Mouse (Mus musculus): ENCODE results near the gene Cenpe. TPM values are rescaled to one million over a fixed set of nuclear protein-coding genes. Genes with fewer than 3 reads are reported as not detected.
"Not testable (repeated sequence)": the region's sequence is repeated elsewhere in the genome, so short reads cannot be mapped to it uniquely, and the experiment has no call there.

Gene Cenpe
- 0.57 and 1.0 TPM in 2 replicates for polyA plus RNA-seq (2012; rRNA removed)

GRCm38 (mm10) chr3:135211805-135212657 lies at the start of gene Cenpe:
TSS of gene Cenpe (plus strand) at chr3:135212537.
- Histone ChIP-seq H3K4me3 (ENCODE audit: insufficient read depth, low read length) (peak within 1 kb of the TSS; percentile 45), H3K27ac (ENCODE audit: insufficient read depth, low read length) (peak within 1 kb of the TSS; percentile 69; the same call in 1 of the 2 replicates), H3K4me1 (ENCODE audit: control insufficient read depth, insufficient read depth, low read length) (no peaks in the 10 kb centered on the region)
- TF ChIP-seq CTCF (IDR thresholded peaks at IDR 0.05; ENCODE audit: extremely low read depth, insufficient read depth, low read length): no peak
- no peak for TF ChIP-seq POLR2A (IDR thresholded peaks at IDR 0.05; ENCODE audit: extremely low read depth, insufficient read depth, low read length)

GRCm38 (mm10) chr3:135171898-135172446 lies 40.4 kb upstream of the Cenpe start:
- Histone ChIP-seq H3K27ac (ENCODE audit: insufficient read depth, low read length) (no peak overlapping the region), H3K4me3 (ENCODE audit: insufficient read depth, low read length) (no peak overlapping the region), H3K4me1 (ENCODE audit: control insufficient read depth, insufficient read depth, low read length) (no peaks in the 10 kb centered on the region)
- TF ChIP-seq CTCF (IDR thresholded peaks at IDR 0.05; ENCODE audit: extremely low read depth, insufficient read depth, low read length) (no peak), POLR2A (IDR thresholded peaks at IDR 0.05; ENCODE audit: extremely low read depth, insufficient read depth, low read length) (no peak)

- Histone ChIP-seq H3K27ac (ENCODE audit: insufficient read depth, low read length) (no peak overlapping the region), H3K4me1 (ENCODE audit: control insufficient read depth, insufficient read depth, low read length) (no peaks in the 10 kb centered on the region), H3K4me3 (ENCODE audit: insufficient read depth, low read length) (no peak overlapping the region)
- TF ChIP-seq POLR2A (IDR thresholded peaks at IDR 0.05; ENCODE audit: extremely low read depth, insufficient read depth, low read length) (no peak), CTCF (IDR thresholded peaks at IDR 0.05; ENCODE audit: extremely low read depth, insufficient read depth, low read length) (no peak)
Observed at GRCm38 (mm10) chr3:135191861-135192260, 20.5 kb upstream of the Cenpe start.

- not testable (repeated sequence) for H3K4me3 ChIP-seq (ENCODE audit: insufficient read depth, low read length); H3K27ac ChIP-seq (ENCODE audit: insufficient read depth, low read length)
Observed at GRCm38 (mm10) chr3:135198051-135198450, 14.3 kb upstream of the Cenpe start.

GRCm38 (mm10) chr3:135200409-135201303 lies 11.7 kb upstream of the Cenpe start:
- TF ChIP-seq POLR2A (IDR thresholded peaks at IDR 0.05; ENCODE audit: extremely low read depth, insufficient read depth, low read length): no peak
- no peak for TF ChIP-seq CTCF (IDR thresholded peaks at IDR 0.05; ENCODE audit: extremely low read depth, insufficient read depth, low read length)
- Histone ChIP-seq H3K27ac (ENCODE audit: insufficient read depth, low read length) (no peak overlapping the region), H3K4me1 (ENCODE audit: control insufficient read depth, insufficient read depth, low read length) (no peaks in the 10 kb centered on the region), H3K4me3 (ENCODE audit: insufficient read depth, low read length) (no peak overlapping the region)

More at GRCm38 (mm10) chr3:135198051-135198450, 14.3 kb upstream of the Cenpe start:
- H3K4me1 ChIP-seq (ENCODE audit: control insufficient read depth, insufficient read depth, low read length): not testable (repeated sequence)

- H3K4me1 ChIP-seq (ENCODE audit: control insufficient read depth, insufficient read depth, low read length): no peaks in the 10 kb centered on the region
- H3K27ac ChIP-seq (ENCODE audit: insufficient read depth, low read length): no peak overlapping the region
- TF ChIP-seq CTCF (IDR thresholded peaks at IDR 0.05; ENCODE audit: extremely low read depth, insufficient read depth, low read length) (peak; percentile 75), POLR2A (IDR thresholded peaks at IDR 0.05; ENCODE audit: extremely low read depth, insufficient read depth, low read length) (no peak)
- no peak overlapping the region for H3K4me3 ChIP-seq (ENCODE audit: insufficient read depth, low read length)
Observed at GRCm38 (mm10) chr3:135206621-135207020, 5.7 kb upstream of the Cenpe start.

- peak overlapping the region; percentile 45 for H3K4me3 ChIP-seq (ENCODE audit: insufficient read depth, low read length)
- TF ChIP-seq POLR2A (IDR thresholded peaks at IDR 0.05; ENCODE audit: extremely low read depth, insufficient read depth, low read length): no peak
- TF ChIP-seq CTCF (IDR thresholded peaks at IDR 0.05; ENCODE audit: extremely low read depth, insufficient read depth, low read length): no peak
- H3K27ac ChIP-seq (ENCODE audit: insufficient read depth, low read length): no peak overlapping the region
- H3K4me1 ChIP-seq (ENCODE audit: control insufficient read depth, insufficient read depth, low read length): no peaks in the 10 kb centered on the region
Observed at GRCm38 (mm10) chr3:135212658-135213350, 467 bp downstream of the Cenpe start.

GRCm38 (mm10) chr3:135232058-135232457 lies 19.7 kb downstream of the Cenpe start:
- no peak overlapping the region for H3K4me3 ChIP-seq (ENCODE audit: insufficient read depth, low read length)
- no peaks in the 10 kb centered on the region for H3K4me1 ChIP-seq (ENCODE audit: control insufficient read depth, insufficient read depth, low read length)
- no peak overlapping the region for H3K27ac ChIP-seq (ENCODE audit: insufficient read depth, low read length)
- no peak for TF ChIP-seq POLR2A (IDR thresholded peaks at IDR 0.05; ENCODE audit: extremely low read depth, insufficient read depth, low read length)
- no peak for TF ChIP-seq CTCF (IDR thresholded peaks at IDR 0.05; ENCODE audit: extremely low read depth, insufficient read depth, low read length)

GRCm38 (mm10) chr3:135232462-135232861 lies 20.1 kb downstream of the Cenpe start:
- Histone ChIP-seq H3K27ac (ENCODE audit: insufficient read depth, low read length) (no peak overlapping the region), H3K4me3 (ENCODE audit: insufficient read depth, low read length) (no peak overlapping the region), H3K4me1 (ENCODE audit: control insufficient read depth, insufficient read depth, low read length) (no peaks in the 10 kb centered on the region)
- no peak for TF ChIP-seq POLR2A (IDR thresholded peaks at IDR 0.05; ENCODE audit: extremely low read depth, insufficient read depth, low read length)
- TF ChIP-seq CTCF (IDR thresholded peaks at IDR 0.05; ENCODE audit: extremely low read depth, insufficient read depth, low read length): no peak

All from cortical plate, adult 2 months (tissue).